Mouse (Mus musculus): Measurements from ENCODE around the gene Rfx3. TPM values are rescaled to one million over a fixed set of nuclear protein-coding genes. Genes with fewer than 3 reads are reported as not detected.

Gene Rfx3
- total RNA-seq, 1 experiment = 3.2 TPM

- Histone ChIP-seq H3K9ac (ENCODE audit: insufficient read depth, low read depth, low read length, poor library complexity, severe bottlenecking) (no peak overlapping the region), H3K36me3 (ENCODE audit: control insufficient read depth, insufficient read depth, low read length, poor library complexity, severe bottlenecking) (no peaks in the 10 kb centered on the region), H3K4me1 (ENCODE audit: control insufficient read depth in 2 of 2, insufficient read depth in 2 of 2, low read length in 2 of 2, poor library complexity in 1 of 2) (peaks cover 10 to 11% of the 10 kb centered on the region in 2 experiments; a peak in 3 of 4 replicates), H3K9me3 (ENCODE audit: control insufficient read depth, insufficient read depth, low read depth, low read length) (no peaks in the 10 kb centered on the region), H3K4me3 (ENCODE audit: insufficient read depth in 1 of 2, low read depth in 1 of 2, low read length in 2 of 2, poor library complexity in 1 of 2, severe bottlenecking in 1 of 2) (no peak overlapping the region), H3K27ac (ENCODE audit: insufficient read depth, low read depth, low read length, poor library complexity, severe bottlenecking) (no peak overlapping the region)
- TF ChIP-seq ZNF384 (IDR thresholded peaks at IDR 0.05; ENCODE audit: low read depth, low read length) (no peak), HCFC1 (IDR thresholded peaks at IDR 0.05; ENCODE audit: borderline replicate concordance, insufficient read depth, low read length) (no peak)
- in situ Hi-C loops (cut with MboI; ENCODE audit: low sequenced_read_pairs in 2 of 2, unreplicated experiment in 2 of 2) = no loop called here
- DNase-seq (ENCODE audit: low read depth, low spot score) = no peak
These were observed 109.3 kb downstream of the Rfx3 start for GRCm38 (mm10) chr19:27901693-27902092.

- Histone ChIP-seq H3K9ac (ENCODE audit: insufficient read depth, low read depth, low read length, poor library complexity, severe bottlenecking) (no peak overlapping the region), H3K9me3 (ENCODE audit: control insufficient read depth, insufficient read depth, low read depth, low read length) (no peaks in the 10 kb centered on the region), H3K4me3 (ENCODE audit: insufficient read depth in 1 of 2, low read depth in 1 of 2, low read length in 2 of 2, poor library complexity in 1 of 2, severe bottlenecking in 1 of 2) (no peak overlapping the region), H3K36me3 (ENCODE audit: control insufficient read depth, insufficient read depth, low read length, poor library complexity, severe bottlenecking) (no peaks in the 10 kb centered on the region), H3K27ac (ENCODE audit: insufficient read depth, low read depth, low read length, poor library complexity, severe bottlenecking) (no peak overlapping the region), H3K4me1 (ENCODE audit: control insufficient read depth in 2 of 2, insufficient read depth in 2 of 2, low read length in 2 of 2, poor library complexity in 1 of 2) (no peaks in the 10 kb centered on the region)
- TF ChIP-seq ZNF384 (IDR thresholded peaks at IDR 0.05; ENCODE audit: low read depth, low read length) = no peak
- TF ChIP-seq CHD2 (IDR thresholded peaks at IDR 0.05; ENCODE audit: low read depth, low read length) = no peak
- no peak for TF ChIP-seq ZC3H11A (IDR thresholded peaks at IDR 0.05; ENCODE audit: borderline replicate concordance, low read depth, low read length)
- no peak for TF ChIP-seq HCFC1 (IDR thresholded peaks at IDR 0.05; ENCODE audit: borderline replicate concordance, insufficient read depth, low read length)
- no peak for TF ChIP-seq MAFK (IDR thresholded peaks at IDR 0.05; ENCODE audit: insufficient read depth, low read depth, low read length)
- peak; percentile 20 for DNase-seq (ENCODE audit: low read depth, low spot score)
- in situ Hi-C loops (cut with MboI; ENCODE audit: low sequenced_read_pairs in 2 of 2, unreplicated experiment in 2 of 2) = no loop called here
These were observed 126.4 kb downstream of the Rfx3 start for GRCm38 (mm10) chr19:27884520-27884919.

GRCm38 (mm10) chr19:27877429-27877828, 133.5 kb downstream of the Rfx3 start:
- H3K27ac ChIP-seq (ENCODE audit: insufficient read depth, low read depth, low read length, poor library complexity, severe bottlenecking) = no peak overlapping the region
- no peak overlapping the region for H3K9ac ChIP-seq (ENCODE audit: insufficient read depth, low read depth, low read length, poor library complexity, severe bottlenecking)
- no peak overlapping the region for H3K4me3 ChIP-seq (ENCODE audit: insufficient read depth in 1 of 2, low read depth in 1 of 2, low read length in 2 of 2, poor library complexity in 1 of 2, severe bottlenecking in 1 of 2)
- no peaks in the 10 kb centered on the region for H3K4me1 ChIP-seq (ENCODE audit: control insufficient read depth in 2 of 2, insufficient read depth in 2 of 2, low read length in 2 of 2, poor library complexity in 1 of 2)
- in situ Hi-C loops (cut with MboI; ENCODE audit: low sequenced_read_pairs in 2 of 2, unreplicated experiment in 2 of 2) = no loop called here
- no peak for DNase-seq (ENCODE audit: low read depth, low spot score)
- no peaks in the 10 kb centered on the region for H3K36me3 ChIP-seq (ENCODE audit: control insufficient read depth, insufficient read depth, low read length, poor library complexity, severe bottlenecking)
- TF ChIP-seq CHD2 (IDR thresholded peaks at IDR 0.05; ENCODE audit: low read depth, low read length) (no peak), ZNF384 (IDR thresholded peaks at IDR 0.05; ENCODE audit: low read depth, low read length) (no peak)
- no peaks in the 10 kb centered on the region for H3K9me3 ChIP-seq (ENCODE audit: control insufficient read depth, insufficient read depth, low read depth, low read length)

GRCm38 (mm10) chr19:27870794-27871193, 140.2 kb downstream of the Rfx3 start:
- Histone ChIP-seq H3K9me3 (ENCODE audit: control insufficient read depth, insufficient read depth, low read depth, low read length) (no peaks in the 10 kb centered on the region), H3K4me1 (ENCODE audit: control insufficient read depth in 2 of 2, insufficient read depth in 2 of 2, low read length in 2 of 2, poor library complexity in 1 of 2) (no peaks in the 10 kb centered on the region), H3K4me3 (ENCODE audit: insufficient read depth in 1 of 2, low read depth in 1 of 2, low read length in 2 of 2, poor library complexity in 1 of 2, severe bottlenecking in 1 of 2) (no peak overlapping the region), H3K36me3 (ENCODE audit: control insufficient read depth, insufficient read depth, low read length, poor library complexity, severe bottlenecking) (no peaks in the 10 kb centered on the region), H3K9ac (ENCODE audit: insufficient read depth, low read depth, low read length, poor library complexity, severe bottlenecking) (no peak overlapping the region), H3K27ac (ENCODE audit: insufficient read depth, low read depth, low read length, poor library complexity, severe bottlenecking) (no peak overlapping the region)
- DNase-seq (ENCODE audit: low read depth, low spot score) = no peak
- in situ Hi-C loops (cut with MboI; ENCODE audit: low sequenced_read_pairs in 2 of 2, unreplicated experiment in 2 of 2) = no loop called here
- TF ChIP-seq HCFC1 (IDR thresholded peaks at IDR 0.05; ENCODE audit: borderline replicate concordance, insufficient read depth, low read length) = no peak
- no peak for TF ChIP-seq ZNF384 (IDR thresholded peaks at IDR 0.05; ENCODE audit: low read depth, low read length)
- TF ChIP-seq MAFK (IDR thresholded peaks at IDR 0.05; ENCODE audit: insufficient read depth, low read depth, low read length) = no peak
- TF ChIP-seq ZC3H11A (IDR thresholded peaks at IDR 0.05; ENCODE audit: borderline replicate concordance, low read depth, low read length) = no peak
- no peak for TF ChIP-seq CHD2 (IDR thresholded peaks at IDR 0.05; ENCODE audit: low read depth, low read length)

GRCm38 (mm10) chr19:27859641-27860040, 151.3 kb downstream of the Rfx3 start:
- DNase-seq (ENCODE audit: low read depth, low spot score) = no peak
- TF ChIP-seq ZC3H11A (IDR thresholded peaks at IDR 0.05; ENCODE audit: borderline replicate concordance, low read depth, low read length) (no peak), CHD2 (IDR thresholded peaks at IDR 0.05; ENCODE audit: low read depth, low read length) (no peak), HCFC1 (IDR thresholded peaks at IDR 0.05; ENCODE audit: borderline replicate concordance, insufficient read depth, low read length) (no peak), ZNF384 (IDR thresholded peaks at IDR 0.05; ENCODE audit: low read depth, low read length) (no peak), MAFK (IDR thresholded peaks at IDR 0.05; ENCODE audit: insufficient read depth, low read depth, low read length) (no peak)
- H3K27ac ChIP-seq (ENCODE audit: insufficient read depth, low read depth, low read length, poor library complexity, severe bottlenecking) = no peak overlapping the region
- H3K9me3 ChIP-seq (ENCODE audit: control insufficient read depth, insufficient read depth, low read depth, low read length) = no peaks in the 10 kb centered on the region
- no peak overlapping the region for H3K9ac ChIP-seq (ENCODE audit: insufficient read depth, low read depth, low read length, poor library complexity, severe bottlenecking)
- in situ Hi-C loops (cut with MboI; ENCODE audit: low sequenced_read_pairs in 2 of 2, unreplicated experiment in 2 of 2) = no loop called here
- H3K36me3 ChIP-seq (ENCODE audit: control insufficient read depth, insufficient read depth, low read length, poor library complexity, severe bottlenecking) = no peaks in the 10 kb centered on the region
- no peaks in the 10 kb centered on the region for H3K4me1 ChIP-seq (ENCODE audit: control insufficient read depth in 2 of 2, insufficient read depth in 2 of 2, low read length in 2 of 2, poor library complexity in 1 of 2)
- H3K4me3 ChIP-seq (ENCODE audit: insufficient read depth in 1 of 2, low read depth in 1 of 2, low read length in 2 of 2, poor library complexity in 1 of 2, severe bottlenecking in 1 of 2) = no peak overlapping the region
